Mouse (Mus musculus) neural tube, embryonic 11.5 days (tissue): ENCODE data around the gene Gys1. TPM values are rescaled to one million over a fixed set of nuclear protein-coding genes. Genes with fewer than 3 reads are reported as not detected.

Experiments
- ATAC-seq: fragments of 200-750 bp; cut with Nextera tagmentation; 2 replicates; pipeline ENCODE4 v1.8.0; 2017; ENCODE audit warnings: moderate number of reproducible peaks, mild to moderate bottlenecking, moderate TSS enrichment, moderate library complexity; ENCODE audit not compliant: insufficient read depth, low FRiP score, low TSS enrichment
- DNase-seq: peaks from one replicate; pipeline ENCODE4 v3.0.0-alpha.2; 2015; ENCODE audit warnings: low spot score
- H3K27ac ChIP-seq: fragments of 300-500 bp; sonication (generic); 2 replicates; pipeline ENCODE4 v1.5.1; 2014; ENCODE audit warnings: low read depth, mild to moderate bottlenecking, low read length
- H3K27me3 ChIP-seq: fragments of 300-500 bp; sonication (generic); 2 replicates; pipeline ENCODE4 v1.6.1; 2014; ENCODE audit warnings: mild to moderate bottlenecking, low read length, mixed read lengths; ENCODE audit not compliant: control insufficient read depth, insufficient read depth
- H3K36me3 ChIP-seq: fragments of 300-500 bp; sonication (generic); 2 replicates; pipeline ENCODE4 v1.6.1; 2014; ENCODE audit warnings: mild to moderate bottlenecking, low read length, moderate library complexity, mixed read lengths; ENCODE audit not compliant: control insufficient read depth, insufficient read depth
- H3K4me1 ChIP-seq: fragments of 300-500 bp; sonication (generic); 2 replicates; pipeline ENCODE4 v1.6.1; 2014; ENCODE audit warnings: low read length, mixed read lengths; ENCODE audit not compliant: control insufficient read depth, insufficient read depth
- H3K4me2 ChIP-seq: fragments of 300-500 bp; sonication (generic); 2 replicates; pipeline ENCODE4 v1.6.1; 2014; ENCODE audit warnings: low read depth, mild to moderate bottlenecking, moderate library complexity
- H3K4me3 ChIP-seq: fragments of 300-500 bp; sonication (generic); 2 replicates; pipeline ENCODE4 v1.5.1; 2014; ENCODE audit warnings: low read depth, low read length
- H3K9ac ChIP-seq: fragments of 300-500 bp; sonication (generic); 2 replicates; pipeline ENCODE4 v1.6.1; 2014; ENCODE audit warnings: mild to moderate bottlenecking, low read length
- H3K9me3 ChIP-seq: fragments of 300-500 bp; sonication (generic); 2 replicates; pipeline ENCODE4 v1.6.1; 2016; ENCODE audit warnings: low read length; ENCODE audit not compliant: control insufficient read depth
- WGBS: fragments of 180-500 bp; shearing (Covaris S2); extraction: QIAGEN DNeasy Blood & Tissue Kit; methylation state at CpG from one replicate; pipeline ENCODE4 v1.1.7; 2014; 5-methylcytosine and 5-hydroxymethylcytosine counted together
- polyA plus RNA-seq: library from polyadenylated mRNA; unstranded; fragments of >200 nt; fragmentation: Nextera tagmentation; extraction: Ambion mirVana; gene quantifications from 2 replicates; pipeline ENCODE4 v1.2.1, GENCODE M21; 2014

The Gys1 gene
- polyA plus RNA-seq, 1 experiment from 2014 or later: 37.2 TPM

GRCm38 (mm10) chr7:45413113-45413863 lies 21.4 kb upstream of the Gys1 start, which contains the start of gene Ntf5:
Ntf5 (plus strand) TSS chr7:45413695.
- 3% methylated on average over 43 of the region's 45 CpGs for WGBS
- H3K27ac ChIP-seq: no peak within 1 kb of the TSS
- H3K27me3 ChIP-seq: peaks cover 99% of the 10 kb centered on the region
- DNase-seq: peak; percentile 55
- no peaks in the 10 kb centered on the region for H3K36me3 ChIP-seq
- ATAC-seq: 0 out of 2 replicates have a peak, but pooled peaks have one; percentile 38
- H3K4me2 ChIP-seq: peak within 1 kb of the TSS; percentile 82
- H3K9me3 ChIP-seq: no peaks in the 10 kb centered on the region
- H3K4me1 ChIP-seq: no peaks in the 10 kb centered on the region
- H3K9ac ChIP-seq: peak within 1 kb of the TSS; percentile 39
- peak within 1 kb of the TSS; percentile 41 for H3K4me3 ChIP-seq

- no peak; the same call in 1 of the 2 replicates for ATAC-seq
Observed at GRCm38 (mm10) chr7:45413864-45414739, 20.5 kb upstream of the Gys1 start.

GRCm38 (mm10) chr7:45414740-45415224 lies 19.9 kb upstream of the Gys1 start:
- ATAC-seq: no peak
- no peak overlapping the region for H3K9ac ChIP-seq
- H3K27ac ChIP-seq: no peak overlapping the region
- DNase-seq: no peak
- H3K9me3 ChIP-seq: no peaks in the 10 kb centered on the region
- H3K4me2 ChIP-seq: no peak overlapping the region
- no peak overlapping the region; the same call in 1 of the 2 replicates for H3K4me3 ChIP-seq
- WGBS: 43% methylated on average over 12 of the region's 12 CpGs
- H3K36me3 ChIP-seq: no peaks in the 10 kb centered on the region
- H3K27me3 ChIP-seq: peaks cover 97% of the 10 kb centered on the region
- H3K4me1 ChIP-seq: no peaks in the 10 kb centered on the region

More at GRCm38 (mm10) chr7:45413864-45414739, 20.5 kb upstream of the Gys1 start:
- 3% methylated on average over 27 of the region's 27 CpGs for WGBS
- peak overlapping the region; percentile 41 for H3K4me3 ChIP-seq
- H3K27ac ChIP-seq: no peak overlapping the region
- H3K4me1 ChIP-seq: no peaks in the 10 kb centered on the region
- DNase-seq: no peak
- H3K9me3 ChIP-seq: no peaks in the 10 kb centered on the region
- H3K9ac ChIP-seq: peak overlapping the region; percentile 39
- H3K27me3 ChIP-seq: peaks cover 99% of the 10 kb centered on the region
- H3K4me2 ChIP-seq: peak overlapping the region; percentile 82
- H3K36me3 ChIP-seq: no peaks in the 10 kb centered on the region

GRCm38 (mm10) chr7:45415636-45416035 lies 19.0 kb upstream of the Gys1 start:
- H3K4me3 ChIP-seq: no peak overlapping the region
- no peak overlapping the region for H3K4me2 ChIP-seq
- H3K27me3 ChIP-seq: peaks cover 94% of the 10 kb centered on the region
- no peaks in the 10 kb centered on the region for H3K9me3 ChIP-seq
- no peak for ATAC-seq
- DNase-seq: no peak
- H3K9ac ChIP-seq: no peak overlapping the region
- H3K27ac ChIP-seq: no peak overlapping the region
- H3K36me3 ChIP-seq: no peaks in the 10 kb centered on the region
- no peaks in the 10 kb centered on the region for H3K4me1 ChIP-seq
- WGBS: 11% methylated on average over 37 of the region's 37 CpGs

- Histone ChIP-seq H3K27me3 (peaks cover 78% of the 10 kb centered on the region), H3K4me1 (no peaks in the 10 kb centered on the region), H3K36me3 (peaks cover 6% of the 10 kb centered on the region), H3K9me3 (no peaks in the 10 kb centered on the region), H3K4me2 (no peak overlapping the region), H3K4me3 (no peak overlapping the region), H3K9ac (no peak overlapping the region), H3K27ac (no peak overlapping the region)
- DNase-seq: no peak
- no peak for ATAC-seq
- 12% methylated on average over 13 of the region's 13 CpGs for WGBS
Observed at GRCm38 (mm10) chr7:45417962-45418492, 16.6 kb upstream of the Gys1 start.

GRCm38 (mm10) chr7:45419859-45420614 lies 14.6 kb upstream of the Gys1 start:
- Histone ChIP-seq H3K27ac (no peak overlapping the region), H3K27me3 (peaks cover 57% of the 10 kb centered on the region), H3K36me3 (peaks cover 22% of the 10 kb centered on the region), H3K9me3 (no peaks in the 10 kb centered on the region), H3K4me3 (no peak overlapping the region), H3K4me2 (no peak overlapping the region), H3K4me1 (no peaks in the 10 kb centered on the region), H3K9ac (no peak overlapping the region)
- 10% methylated on average over 27 of the region's 27 CpGs for WGBS
- ATAC-seq: no peak
- no peak for DNase-seq

GRCm38 (mm10) chr7:45420615-45420919 lies 14.1 kb upstream of the Gys1 start, which contains the start of gene Lhb:
Lhb (plus strand) TSS chr7:45420820.
- peaks cover 22% of the 10 kb centered on the region for H3K36me3 ChIP-seq
- H3K4me1 ChIP-seq: no peaks in the 10 kb centered on the region
- WGBS: 60% methylated on average over 6 of the region's 6 CpGs
- no peak within 1 kb of the TSS for H3K27ac ChIP-seq
- no peaks in the 10 kb centered on the region for H3K9me3 ChIP-seq
- H3K27me3 ChIP-seq: peaks cover 52% of the 10 kb centered on the region
- DNase-seq: no peak
- H3K4me2 ChIP-seq: no peak within 1 kb of the TSS
- no peak for ATAC-seq
- no peak within 1 kb of the TSS for H3K9ac ChIP-seq
- H3K4me3 ChIP-seq: no peak within 1 kb of the TSS

- DNase-seq: no peak
- 91% methylated on average over 14 of the region's 14 CpGs for WGBS
- Histone ChIP-seq H3K36me3 (peaks cover 22% of the 10 kb centered on the region), H3K9ac (no peak overlapping the region), H3K4me1 (no peaks in the 10 kb centered on the region), H3K27ac (no peak overlapping the region), H3K27me3 (peaks cover 46% of the 10 kb centered on the region), H3K4me2 (no peak overlapping the region), H3K4me3 (no peak overlapping the region), H3K9me3 (no peaks in the 10 kb centered on the region)
- ATAC-seq: no peak
Observed at GRCm38 (mm10) chr7:45421194-45421593, 13.4 kb upstream of the Gys1 start.
